Mouse (Mus musculus): Measurements from ENCODE around the gene Dyrk1a. TPM values are rescaled to one million over a fixed set of nuclear protein-coding genes. Genes with fewer than 3 reads are reported as not detected.

The Dyrk1a gene
- polyA plus RNA-seq, 1 experiment, result 25.5 TPM

- DNase-seq, result peak; percentile 85
- no peaks in the 10 kb centered on the region for H3K27me3 ChIP-seq (replicated peaks; ENCODE audit: control insufficient read depth, insufficient read depth, low read length)
- H3K27ac ChIP-seq (ENCODE audit: insufficient read depth, low read depth, low read length), result peak overlapping the region; percentile 94
- H3K4me1 ChIP-seq (ENCODE audit: control insufficient read depth, insufficient read depth, low read length), result peaks cover 21% of the 10 kb centered on the region
- peak overlapping the region; percentile 95 for H3K4me3 ChIP-seq (ENCODE audit: insufficient read depth, low read depth, low read length)
- no peaks in the 10 kb centered on the region for H3K36me3 ChIP-seq (ENCODE audit: control insufficient read depth, insufficient read depth, low read length)
- TF ChIP-seq CTCF (conservative IDR thresholded peaks at IDR 0.05; ENCODE audit: insufficient read depth, insufficient read length, low read depth, low read length) (no peak), POLR2A (IDR thresholded peaks at IDR 0.05; ENCODE audit: low read depth, low read length) (peak; percentile 29)
- 5% methylated on average over 82 of the region's 88 CpGs for WGBS
Observed at GRCm38 (mm10) chr16:94570361-94571041, 691 bp downstream of the Dyrk1a start.

GRCm38 (mm10) chr16:94571111-94571993 lies 1.5 kb downstream of the Dyrk1a start:
- WGBS, result 13% methylated on average over 10 of the region's 10 CpGs
- no peaks in the 10 kb centered on the region for H3K27me3 ChIP-seq (replicated peaks; ENCODE audit: control insufficient read depth, insufficient read depth, low read length)
- no peak for DNase-seq
- TF ChIP-seq CTCF (conservative IDR thresholded peaks at IDR 0.05; ENCODE audit: insufficient read depth, insufficient read length, low read depth, low read length) (no peak), POLR2A (IDR thresholded peaks at IDR 0.05; ENCODE audit: low read depth, low read length) (no peak)
- H3K27ac ChIP-seq (ENCODE audit: insufficient read depth, low read depth, low read length), result peak overlapping the region; percentile 94
- peak overlapping the region; percentile 95 for H3K4me3 ChIP-seq (ENCODE audit: insufficient read depth, low read depth, low read length)
- no peaks in the 10 kb centered on the region for H3K36me3 ChIP-seq (ENCODE audit: control insufficient read depth, insufficient read depth, low read length)
- peaks cover 29% of the 10 kb centered on the region for H3K4me1 ChIP-seq (ENCODE audit: control insufficient read depth, insufficient read depth, low read length)

GRCm38 (mm10) chr16:94572422-94572821 lies 2.6 kb downstream of the Dyrk1a start:
- H3K27ac ChIP-seq (ENCODE audit: insufficient read depth, low read depth, low read length), result no peak overlapping the region
- 11% methylated on average over 2 of the region's 2 CpGs for WGBS

GRCm38 (mm10) chr16:94574025-94574717 lies 4.4 kb downstream of the Dyrk1a start:
- Histone ChIP-seq H3K27ac (ENCODE audit: insufficient read depth, low read depth, low read length) (no peak overlapping the region), H3K36me3 (ENCODE audit: control insufficient read depth, insufficient read depth, low read length) (no peaks in the 10 kb centered on the region), H3K4me1 (ENCODE audit: control insufficient read depth, insufficient read depth, low read length) (peaks cover 38% of the 10 kb centered on the region), H3K4me3 (ENCODE audit: insufficient read depth, low read depth, low read length) (no peak overlapping the region), H3K27me3 (replicated peaks; ENCODE audit: control insufficient read depth, insufficient read depth, low read length) (no peaks in the 10 kb centered on the region)
- WGBS, result 66% methylated on average over 3 of the region's 3 CpGs
- no peak for TF ChIP-seq CTCF (conservative IDR thresholded peaks at IDR 0.05; ENCODE audit: insufficient read depth, insufficient read length, low read depth, low read length)
- TF ChIP-seq POLR2A (IDR thresholded peaks at IDR 0.05; ENCODE audit: low read depth, low read length), result no peak
- peak; percentile 46 for DNase-seq

More at GRCm38 (mm10) chr16:94572422-94572821, 2.6 kb downstream of the Dyrk1a start:
- Histone ChIP-seq H3K4me1 (ENCODE audit: control insufficient read depth, insufficient read depth, low read length) (peaks cover 34% of the 10 kb centered on the region), H3K27me3 (replicated peaks; ENCODE audit: control insufficient read depth, insufficient read depth, low read length) (no peaks in the 10 kb centered on the region), H3K4me3 (ENCODE audit: insufficient read depth, low read depth, low read length) (no peak overlapping the region), H3K36me3 (ENCODE audit: control insufficient read depth, insufficient read depth, low read length) (no peaks in the 10 kb centered on the region)
- no peak for TF ChIP-seq POLR2A (IDR thresholded peaks at IDR 0.05; ENCODE audit: low read depth, low read length)
- no peak for TF ChIP-seq CTCF (conservative IDR thresholded peaks at IDR 0.05; ENCODE audit: insufficient read depth, insufficient read length, low read depth, low read length)
- no peak for DNase-seq

GRCm38 (mm10) chr16:94574718-94575094 lies 4.9 kb downstream of the Dyrk1a start:
- no peak overlapping the region for H3K4me3 ChIP-seq (ENCODE audit: insufficient read depth, low read depth, low read length)
- TF ChIP-seq POLR2A (IDR thresholded peaks at IDR 0.05; ENCODE audit: low read depth, low read length), result no peak
- no peak for TF ChIP-seq CTCF (conservative IDR thresholded peaks at IDR 0.05; ENCODE audit: insufficient read depth, insufficient read length, low read depth, low read length)
- H3K27me3 ChIP-seq (replicated peaks; ENCODE audit: control insufficient read depth, insufficient read depth, low read length), result no peaks in the 10 kb centered on the region
- DNase-seq, result no peak
- H3K4me1 ChIP-seq (ENCODE audit: control insufficient read depth, insufficient read depth, low read length), result peaks cover 38% of the 10 kb centered on the region
- no peak overlapping the region for H3K27ac ChIP-seq (ENCODE audit: insufficient read depth, low read depth, low read length)
- no peaks in the 10 kb centered on the region for H3K36me3 ChIP-seq (ENCODE audit: control insufficient read depth, insufficient read depth, low read length)

GRCm38 (mm10) chr16:94575757-94576156 lies 5.9 kb downstream of the Dyrk1a start:
- TF ChIP-seq POLR2A (IDR thresholded peaks at IDR 0.05; ENCODE audit: low read depth, low read length) (no peak), CTCF (conservative IDR thresholded peaks at IDR 0.05; ENCODE audit: insufficient read depth, insufficient read length, low read depth, low read length) (no peak)
- WGBS, result 31% methylated on average over 5 of the region's 5 CpGs
- no peak for DNase-seq

More at GRCm38 (mm10) chr16:94575757-94576156, 5.9 kb downstream of the Dyrk1a start:
- H3K27ac ChIP-seq (ENCODE audit: insufficient read depth, low read depth, low read length), result no peak overlapping the region
- H3K4me1 ChIP-seq (ENCODE audit: control insufficient read depth, insufficient read depth, low read length), result peaks cover 43% of the 10 kb centered on the region
- no peaks in the 10 kb centered on the region for H3K27me3 ChIP-seq (replicated peaks; ENCODE audit: control insufficient read depth, insufficient read depth, low read length)
- no peaks in the 10 kb centered on the region for H3K36me3 ChIP-seq (ENCODE audit: control insufficient read depth, insufficient read depth, low read length)
- no peak overlapping the region for H3K4me3 ChIP-seq (ENCODE audit: insufficient read depth, low read depth, low read length)

Data from kidney, adult 2 months (tissue).